Mouse (Mus musculus) A20 (cell line): Measurements from ENCODE around the gene Id2.

Experiments used
- DNase-seq: peaks from one replicate; pipeline ENCODE4 v3.0.0-alpha.2; 2011; ENCODE audit warnings: low read depth, low spot score

Gene Id2

DNA sequence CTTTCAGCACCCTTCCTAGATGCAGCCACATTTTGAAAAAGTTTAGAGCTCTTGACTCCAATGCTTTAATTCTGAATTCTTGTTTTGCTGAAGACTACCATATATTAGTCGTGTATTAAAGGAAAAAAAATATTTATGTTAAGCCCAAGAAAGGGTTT, at the start of gene Id2:
Gene Id2 (minus strand): TSS at position 89 of the 158 bp plus-strand sequence.
- DNase-seq: no peak

DNA sequence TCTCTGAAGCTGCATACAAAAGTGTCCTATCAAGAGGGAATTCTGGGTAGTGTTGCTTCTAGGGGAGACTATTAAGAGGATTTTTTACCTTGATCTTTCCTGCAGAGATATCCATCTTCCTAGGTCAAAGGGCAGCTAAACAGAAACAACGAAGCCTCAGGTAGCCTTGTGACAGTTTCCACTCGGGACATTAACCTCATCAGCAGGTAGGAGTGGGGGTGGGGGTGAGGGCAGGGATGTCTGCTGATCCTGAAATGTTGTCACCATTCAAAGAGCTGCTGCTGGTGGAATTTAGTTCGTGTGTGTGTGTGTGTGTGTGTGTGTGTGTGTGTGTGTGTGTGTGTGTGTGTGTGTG, 48.4 kb upstream of the Id2 start:
- no peak for DNase-seq

DNA sequence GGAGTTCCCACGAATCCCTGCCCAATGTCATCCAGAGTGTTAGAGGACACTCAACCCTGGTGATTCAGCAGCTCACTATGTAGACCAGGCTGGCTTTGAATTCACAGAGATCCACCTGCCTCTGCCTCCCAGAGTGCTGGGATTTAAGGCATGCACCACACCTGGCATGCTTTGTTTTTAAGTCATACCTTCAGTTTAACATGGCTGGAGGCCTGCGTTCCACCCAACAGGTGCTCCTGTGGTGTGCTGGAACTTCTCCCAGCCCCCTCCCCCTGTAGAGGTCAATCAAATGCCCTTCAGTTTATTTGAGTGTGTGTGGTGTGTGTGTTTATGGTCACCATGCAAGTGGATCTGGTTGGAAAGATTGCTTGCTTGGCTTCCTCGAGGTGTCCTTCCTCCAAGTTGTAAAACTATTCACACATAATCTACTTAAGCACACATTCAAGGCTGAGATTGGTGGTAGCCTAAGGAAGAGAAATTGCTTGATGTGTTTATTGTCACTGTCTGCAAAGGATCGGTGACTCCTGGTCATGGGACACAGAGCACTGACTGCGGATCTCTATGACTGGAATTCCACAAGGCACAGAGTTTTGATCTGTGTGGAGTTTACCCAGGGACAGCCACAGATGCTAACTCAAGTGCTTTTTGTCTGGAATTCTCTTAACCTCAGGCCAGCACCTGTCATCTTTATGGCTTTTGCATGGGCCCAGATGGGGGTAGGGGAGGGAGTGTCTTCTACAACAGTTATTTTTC, 47.8 kb upstream of the Id2 start:
- no peak for DNase-seq

GRCm38 (mm10) chr12:25143492-25143891, 46.6 kb upstream of the Id2 start:
- DNase-seq: peak; percentile 39

GRCm38 (mm10) chr12:25142251-25142650, 45.3 kb upstream of the Id2 start:
- no peak for DNase-seq

DNA sequence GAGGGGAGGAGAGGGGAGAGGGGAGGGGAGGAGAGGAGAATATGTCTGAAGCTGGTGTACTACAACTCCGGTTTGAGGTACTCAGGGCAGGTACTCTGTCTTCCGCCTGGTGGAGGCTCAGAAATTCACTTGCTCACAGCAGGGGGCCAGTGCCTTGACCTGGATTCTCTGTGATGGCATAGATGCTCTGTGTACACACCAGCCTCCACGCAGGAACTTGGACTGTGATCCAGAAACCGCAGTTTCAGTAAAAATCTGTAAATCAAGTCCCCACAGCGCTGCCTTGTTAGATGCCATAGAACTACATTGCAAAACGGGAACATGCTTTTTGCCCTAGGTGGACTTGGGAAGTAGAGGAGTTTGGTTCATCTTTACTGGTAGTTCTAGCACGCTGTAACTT, 44.4 kb upstream of the Id2 start:
- DNase-seq: no peak

DNA sequence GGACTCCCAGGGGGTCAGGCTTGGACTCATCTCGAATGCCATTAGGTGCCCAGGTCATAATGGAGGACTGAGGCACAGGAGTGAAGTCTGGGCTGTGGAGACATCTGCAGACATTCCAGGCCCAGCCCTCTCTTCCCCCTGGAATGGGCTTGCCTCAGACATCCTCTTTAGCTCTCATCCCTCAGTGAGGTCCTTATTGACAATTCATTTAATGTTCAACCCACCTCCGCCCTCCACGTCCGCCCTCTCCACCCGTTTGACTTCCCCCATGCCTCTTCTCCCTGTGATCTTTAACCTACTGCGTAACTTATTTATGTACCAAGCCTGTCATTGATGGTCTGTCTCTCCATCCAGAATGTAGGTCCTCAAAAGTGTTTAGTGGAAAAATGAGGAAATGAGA, 43.2 kb upstream of the Id2 start:
- DNase-seq: no peak

- DNase-seq: no peak
Measured at GRCm38 (mm10) chr12:25138616-25139015, 41.7 kb upstream of the Id2 start.

GRCm38 (mm10) chr12:25132046-25132445, 35.1 kb upstream of the Id2 start:
- no peak for DNase-seq

DNA sequence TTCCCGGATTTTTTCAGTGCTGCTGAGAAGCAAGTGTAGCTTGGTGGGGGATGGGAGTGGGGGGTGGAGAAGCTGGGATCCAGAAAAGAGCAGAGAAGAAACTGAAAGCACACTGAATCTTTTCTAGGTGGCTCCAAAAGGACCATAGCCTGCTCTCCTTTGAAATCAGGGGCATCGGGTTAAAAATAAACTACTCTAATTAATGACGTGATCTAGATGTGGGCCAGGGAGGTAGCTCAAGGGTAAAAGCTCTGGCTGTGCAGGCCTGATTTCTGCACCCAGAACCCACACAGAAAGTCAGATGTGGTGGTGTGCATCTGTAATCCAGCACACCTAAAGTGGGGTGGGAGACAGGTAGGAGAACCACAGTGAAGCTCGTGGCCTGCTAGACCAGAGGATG, 30.7 kb upstream of the Id2 start:
- DNase-seq: no peak

DNA sequence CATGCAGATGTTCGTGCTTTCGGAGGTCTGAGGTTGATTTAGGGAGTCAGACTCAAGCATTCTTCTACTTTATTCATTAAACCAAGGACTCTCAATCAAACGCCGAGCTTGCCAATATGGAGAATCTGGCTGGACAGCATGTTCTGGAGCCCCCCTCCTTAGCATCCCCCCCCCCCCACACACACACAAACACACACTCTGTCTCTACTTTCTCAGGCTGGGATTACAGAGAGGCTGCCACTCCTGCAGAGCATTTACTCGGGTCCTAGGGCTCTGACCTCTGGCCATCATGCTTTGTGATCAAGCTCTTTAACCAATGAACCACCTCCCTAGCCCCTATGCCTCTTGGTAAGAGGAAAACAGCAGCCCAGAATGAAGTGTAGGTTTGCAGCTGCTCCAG, 29.3 kb upstream of the Id2 start:
- no peak for DNase-seq

GRCm38 (mm10) chr12:25125239-25125776, 28.4 kb upstream of the Id2 start:
- DNase-seq: no peak

DNA sequence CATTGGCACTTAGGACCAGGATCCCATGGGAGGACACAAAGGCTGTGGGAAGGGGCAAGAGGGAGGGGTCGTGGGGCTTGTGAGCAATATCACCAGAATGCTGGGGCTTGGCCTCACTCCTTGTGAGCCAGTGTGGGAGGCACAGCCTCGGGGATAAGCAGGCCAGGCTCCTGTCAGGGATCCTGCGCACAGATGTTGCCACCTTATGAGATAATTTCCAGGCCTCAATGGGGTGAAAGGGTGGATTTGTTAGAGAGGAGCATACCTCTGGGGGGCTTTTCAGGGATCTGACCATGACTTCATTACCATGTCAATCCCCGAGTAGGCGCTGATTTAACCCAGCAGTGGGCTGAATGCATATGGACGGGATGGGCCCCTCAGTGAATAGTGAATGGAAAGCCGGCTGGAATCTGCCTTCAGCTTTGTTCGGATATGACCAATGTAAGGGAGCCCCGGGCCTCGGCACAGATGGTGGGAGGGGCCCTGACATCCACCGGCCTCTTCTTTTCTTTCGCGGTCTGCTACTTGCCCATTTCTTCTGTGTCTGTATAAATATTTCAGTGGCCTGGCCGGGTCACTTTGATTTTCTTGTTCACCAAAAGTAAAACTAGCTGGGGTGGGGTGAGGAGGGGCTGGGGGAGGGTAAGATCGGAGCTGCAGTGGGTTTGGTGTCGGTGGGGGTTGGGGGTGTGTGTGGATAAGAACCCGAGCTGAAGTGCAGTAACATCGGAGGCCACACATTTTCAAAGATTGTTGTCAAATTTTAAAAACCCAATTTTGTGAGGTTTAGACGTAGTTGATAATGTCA, 27.7 kb upstream of the Id2 start:
- no peak for DNase-seq

- DNase-seq: no peak
Measured at GRCm38 (mm10) chr12:25120753-25121152, 23.8 kb upstream of the Id2 start.

- no peak for DNase-seq
Measured at GRCm38 (mm10) chr12:25119278-25119677, 22.3 kb upstream of the Id2 start.

DNA sequence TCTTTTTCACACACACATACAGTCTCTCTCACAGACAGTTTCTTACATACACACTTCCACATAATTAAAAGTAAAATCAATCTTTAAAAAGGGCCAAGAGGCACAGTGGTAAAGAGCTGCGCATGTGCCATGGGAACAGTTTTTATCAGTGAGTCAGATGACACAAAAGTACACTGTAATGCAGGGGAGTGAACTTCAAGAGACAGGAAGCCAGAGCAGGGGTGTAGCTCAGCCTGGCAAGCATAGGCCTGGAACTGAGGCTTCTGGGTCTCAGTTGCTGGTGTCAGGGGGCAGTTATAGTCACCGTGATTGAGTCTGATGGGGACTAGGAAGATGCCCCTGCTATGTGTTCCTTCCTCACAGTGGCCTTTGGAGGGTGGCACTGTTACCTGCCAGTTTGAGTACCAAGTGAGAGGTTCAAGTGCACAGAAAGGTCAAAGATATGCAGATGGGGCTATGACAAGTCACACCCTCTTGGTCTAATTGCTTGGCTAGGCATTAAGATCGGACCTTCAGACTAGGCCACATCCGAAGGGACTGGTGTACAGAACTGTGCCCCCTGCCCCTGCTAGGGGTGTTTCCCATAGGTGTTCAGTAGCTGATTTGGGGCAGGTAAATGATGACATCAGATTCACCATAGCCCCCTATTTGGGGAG, 21.0 kb upstream of the Id2 start:
- DNase-seq: no peak

DNA sequence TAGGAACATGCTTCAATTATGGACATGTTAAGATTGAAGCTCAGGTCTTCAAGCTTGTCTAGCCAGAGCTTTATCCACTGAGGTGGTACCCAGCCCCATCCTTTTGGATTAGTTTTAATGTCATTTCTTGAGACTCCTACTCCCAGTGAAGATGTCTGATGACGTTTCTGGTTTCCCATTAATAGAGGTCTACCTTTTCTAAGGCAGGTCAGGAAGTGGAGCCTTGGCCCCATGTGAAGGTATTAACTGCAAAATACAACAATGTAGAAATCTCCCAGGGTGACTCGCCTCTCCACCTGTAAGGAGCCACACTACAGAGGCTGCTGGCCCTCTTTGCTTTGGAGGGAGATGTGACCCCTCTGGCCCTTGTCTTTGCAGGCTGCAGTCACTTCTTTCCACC, 19.2 kb upstream of the Id2 start:
- DNase-seq: no peak

GRCm38 (mm10) chr12:25114426-25114825, 17.5 kb upstream of the Id2 start:
- no peak for DNase-seq

GRCm38 (mm10) chr12:25113357-25113756, 16.4 kb upstream of the Id2 start:
- no peak for DNase-seq

DNA sequence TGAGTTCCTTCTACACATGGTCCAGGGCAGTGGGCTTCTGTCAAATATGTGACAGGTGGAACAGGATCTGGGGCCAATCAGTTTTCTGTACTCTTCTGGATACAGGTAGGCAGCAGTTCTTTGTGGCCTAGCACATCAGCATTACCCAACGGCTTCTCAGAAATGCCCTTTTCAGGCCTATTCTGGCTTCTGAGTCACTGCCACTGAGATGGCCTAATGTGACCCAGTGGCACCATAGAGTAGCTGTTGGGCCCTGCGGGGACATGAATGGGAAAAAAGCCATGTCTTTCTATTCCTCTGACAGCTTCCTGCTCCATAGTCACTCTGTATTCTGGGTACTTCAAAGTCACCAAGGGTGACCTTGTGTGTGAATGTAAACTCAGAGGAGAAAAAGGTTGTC, 15.9 kb upstream of the Id2 start:
- no peak for DNase-seq

DNA sequence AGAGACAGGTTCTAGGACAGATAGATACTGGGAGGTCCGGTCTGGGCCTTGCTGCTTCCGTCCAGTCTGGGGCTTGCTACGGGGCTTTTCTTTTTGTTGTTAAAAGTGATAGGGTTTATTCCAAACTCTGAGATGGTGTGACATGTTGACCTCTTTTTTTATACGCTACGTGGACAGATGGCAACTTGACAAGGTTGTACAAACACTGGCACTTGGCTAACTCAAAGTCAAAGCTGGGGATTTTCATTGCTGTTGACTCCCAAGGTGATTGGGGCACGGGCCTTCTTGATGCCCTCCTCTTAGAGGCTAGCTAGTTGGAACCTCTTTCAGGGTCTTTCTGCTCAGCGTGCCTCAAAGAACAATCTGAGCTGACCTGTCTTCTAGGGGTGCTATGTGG, 13.7 kb upstream of the Id2 start:
- DNase-seq: no peak

DNA sequence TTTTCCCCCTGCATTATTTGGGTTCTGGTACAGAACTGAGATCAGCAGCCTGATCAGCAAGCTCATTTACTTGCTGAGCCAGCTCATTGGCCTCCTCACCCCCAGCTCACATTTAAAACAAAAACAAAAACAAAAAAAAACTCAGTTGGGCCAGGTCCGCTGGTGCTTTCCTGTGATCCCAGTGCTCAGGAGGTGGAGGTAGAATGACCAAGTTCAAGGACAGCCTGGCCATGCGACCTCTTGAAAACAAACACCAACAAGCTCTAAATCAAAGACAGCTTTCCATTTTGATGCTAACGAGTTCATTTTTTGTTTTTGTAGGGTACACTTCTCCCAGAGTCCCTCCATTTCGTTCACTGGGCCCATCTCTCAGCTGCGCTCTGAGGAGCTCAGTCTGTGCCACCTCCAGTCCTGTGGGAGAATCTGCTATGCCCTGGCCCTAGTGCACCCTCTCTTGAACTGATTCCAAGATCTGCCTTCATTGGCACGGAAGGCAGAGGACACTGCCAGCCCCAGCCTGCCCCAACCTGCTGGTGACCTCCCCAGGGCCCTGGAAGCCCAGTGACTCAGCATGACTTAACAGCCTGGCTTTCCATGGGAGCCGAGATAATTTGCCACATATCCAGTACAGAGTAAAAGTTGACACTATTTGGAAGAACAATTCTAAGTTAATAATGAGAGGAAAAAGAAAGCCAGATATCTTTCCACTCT, 13.2 kb upstream of the Id2 start:
- no peak for DNase-seq
